ENCODE assay signal across 8 mouse cellular contexts in the genomic region with DNA sequence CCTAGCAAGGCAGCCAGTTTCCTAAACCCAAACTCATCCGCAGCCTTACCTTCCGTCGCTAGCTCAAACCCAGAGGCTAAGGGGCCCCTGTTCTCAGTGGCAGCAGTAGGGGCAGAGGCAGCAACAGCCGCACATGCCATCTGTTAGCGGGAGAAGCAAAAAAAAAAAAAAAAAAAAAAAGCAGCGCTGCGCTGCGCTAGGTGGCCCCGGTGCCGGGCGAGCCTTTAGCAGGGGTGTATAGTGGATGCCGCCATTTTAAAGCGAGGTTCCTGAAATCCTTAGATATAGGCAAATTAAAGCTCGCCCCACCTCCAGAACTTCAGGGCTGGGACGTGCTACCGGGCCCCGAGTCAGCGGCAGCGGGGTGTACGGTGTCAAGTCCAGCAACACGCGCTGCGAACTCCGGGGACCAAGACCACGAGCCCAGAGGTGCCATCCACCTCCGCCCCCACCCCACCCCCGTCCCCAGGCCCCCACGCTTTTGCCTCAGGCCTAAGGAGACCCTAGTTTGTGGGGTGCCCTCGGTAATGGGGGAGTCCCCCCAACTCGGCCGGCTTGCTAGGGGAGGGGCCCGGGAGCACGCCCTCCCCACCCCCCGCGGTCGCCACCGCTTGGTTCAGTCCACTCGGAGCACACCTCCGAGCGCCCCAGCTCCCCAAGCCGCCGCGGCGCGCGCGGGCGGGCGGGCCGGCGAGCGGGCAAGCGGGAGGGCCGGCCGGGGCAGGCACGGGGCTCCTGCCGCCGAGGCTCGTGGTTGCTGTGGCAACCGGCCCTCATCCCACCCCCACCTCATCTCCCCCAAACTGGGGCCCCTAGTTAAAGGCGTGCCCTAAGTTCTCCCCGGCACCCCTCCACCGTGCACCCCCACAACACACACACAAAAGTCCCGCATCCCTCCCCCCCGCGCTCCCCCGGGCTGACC. TPM values are rescaled to one million over a fixed set of nuclear protein-coding genes. Genes with fewer than 3 reads are reported as not detected.
DNase-seq lines count a peak whose midpoint lies in the region; ATAC-seq lines count a peak whose summit lies in the region.

No protein-coding gene starts in this region.

- H3K9me3 ChIP-seq in heart, embryonic 11.5 days (replicated peaks; ENCODE audit: control insufficient read depth, low read length): no peaks in the 10 kb centered on the region
- H3K9me3 ChIP-seq in kidney, embryonic 16.5 days (ENCODE audit: low read length): no peaks in the 10 kb centered on the region

- no peaks in the 10 kb centered on the region for H3K79me2 ChIP-seq in macrophage (ENCODE audit: inconsistent target)

- peak overlapping the region; percentile 55 for H3K4me3 ChIP-seq in heart, embryonic 11.5 days (ENCODE audit: low read depth, low read length)
- H3K4me3 ChIP-seq in kidney, embryonic 16.5 days (ENCODE audit: low read length): peak overlapping the region; percentile 57
- H3K4me3 ChIP-seq in macrophage (ENCODE audit: inconsistent target): peak overlapping the region; percentile 49

- peak overlapping the region; percentile 69 for H3K4me2 ChIP-seq in heart, embryonic 11.5 days
- peak overlapping the region; percentile 75 for H3K4me2 ChIP-seq in kidney, embryonic 16.5 days (replicated peaks; ENCODE audit: low read depth, low read length)

- ATAC-seq in heart, embryonic 11.5 days (replicated peaks; ENCODE audit: insufficient number of reproducible peaks, low FRiP score, low TSS enrichment): peak; percentile 57
- peak; percentile 94 for ATAC-seq in kidney, embryonic 16.5 days (ENCODE audit: low FRiP score, low TSS enrichment)

- peak overlapping the region; percentile 67 for H3K9ac ChIP-seq in heart, embryonic 11.5 days (ENCODE audit: low read depth, low read length)
- peak overlapping the region; percentile 70 for H3K9ac ChIP-seq in kidney, embryonic 16.5 days (replicated peaks; ENCODE audit: low read length)

- no peaks in the 10 kb centered on the region for H3K36me3 ChIP-seq in heart, embryonic 11.5 days (ENCODE audit: control insufficient read depth, insufficient read depth, low read length)
- no peaks in the 10 kb centered on the region for H3K36me3 ChIP-seq in kidney, embryonic 16.5 days (ENCODE audit: insufficient read depth, low read length)
- no peaks in the 10 kb centered on the region for H3K36me3 ChIP-seq in macrophage (ENCODE audit: inconsistent target)

- 22% methylated on average over 46 of the region's 67 CpGs for WGBS in heart, embryonic 11.5 days (ENCODE audit: insufficient replicate concordance)
- WGBS in kidney, embryonic 16.5 days: 24% methylated on average over 45 of the region's 67 CpGs
- WGBS in macrophage (ENCODE audit: missing documents): 19% methylated on average over 35 of the region's 67 CpGs

- H3K27ac ChIP-seq in heart, embryonic 11.5 days (ENCODE audit: low read depth, low read length): peak overlapping the region; percentile 29; the same call in 1 of the 2 replicates
- H3K27ac ChIP-seq in kidney, embryonic 16.5 days (ENCODE audit: low read length): peak overlapping the region; percentile 63
- H3K27ac ChIP-seq in macrophage: no peak overlapping the region

- no peaks in the 10 kb centered on the region for H3K27me3 ChIP-seq in heart, embryonic 11.5 days (ENCODE audit: control insufficient read depth, insufficient read depth, low read length)
- H3K27me3 ChIP-seq in kidney, embryonic 16.5 days (ENCODE audit: insufficient read depth, low read length): peaks cover 2% of the 10 kb centered on the region; the same call in 1 of the 2 replicates

- DNase-seq in 3134 (ENCODE audit: extremely low read depth, insufficient read length, low spot score) (peak; percentile 84), ZHBTc4 (ENCODE audit: low read depth, low spot score) (peak; percentile 57)
- peak; percentile 28 for DNase-seq in embryo, embryonic 10 days (ENCODE audit: low spot score)
- DNase-seq in retina, postnatal 7 days (ENCODE audit: low read depth, low spot score): peak; percentile 11
- DNase-seq in layer of hippocampus, postnatal 36 days: no peak

- no peaks in the 10 kb centered on the region for H3K4me1 ChIP-seq in heart, embryonic 11.5 days (ENCODE audit: control insufficient read depth, insufficient read depth, low read length)
- no peaks in the 10 kb centered on the region for H3K4me1 ChIP-seq in kidney, embryonic 16.5 days (ENCODE audit: insufficient read depth, low read length)

RNA-seq across cellular contexts. Expression of a gene that starts 1.4 kb away (rescaled TPM):
- 6.7 and 7.8 TPM in 2 replicates for polyA plus RNA-seq in heart, embryonic 11.5 days (2014; fragmentation: Nextera tagmentation; extraction: Ambion mirVana)
- 7.0 and 8.7 TPM in 2 replicates for polyA plus RNA-seq in kidney, embryonic 16.5 days (2015; fragmentation: Nextera tagmentation; extraction: Ambion mirVana)
- 1 to 10 TPM in 1 of 26 experiments, under 1 TPM in 20, not detected in 5; 0.17 to 1.4 (median 0.45) TPM for total RNA-seq in macrophage (2018; cell fraction: chromatin; rRNA removed)
- 1 to 10 TPM in 5 of 26 experiments, under 1 TPM in 21; 0.38 to 1.5 (median 0.70) TPM for total RNA-seq in macrophage (2018; cell fraction: cytosol; rRNA removed)
- total RNA-seq in macrophage (2018; cell fraction: nucleus; rRNA removed): 1 to 10 TPM in 7 of 26 experiments, under 1 TPM in 19; 0.24 to 3.8 (median 0.61) TPM
- 0.10 to 0.99 TPM (median 0.67 TPM) in 3 replicates for polyA plus RNA-seq in macrophage (2018)
- not detected for total RNA-seq in layer of hippocampus, postnatal 36 days (2021)

Comparison
In these comparisons a context has a peak if more than half of its experiments do, and no peak if none do; other contexts are left out.
1. DNase-seq: peak in 3134 (single experiment), ZHBTc4 (single experiment), embryo, embryonic 10 days (single experiment) and retina, postnatal 7 days (single experiment); none in layer of hippocampus, postnatal 36 days (0 of 2).
2. Peak in every context shown above with its lines, with median percentiles within 50 percentile points of each other: H3K4me3 ChIP-seq.